Mouse (Mus musculus) lung, postnatal 0 days (tissue): ENCODE measurements around the gene Arid4b. TPM values are rescaled to one million over a fixed set of nuclear protein-coding genes. Genes with fewer than 3 reads are reported as not detected.
"Not testable (repeated sequence)": the region's sequence is repeated elsewhere in the genome, so short reads cannot be mapped to it uniquely, and the experiment has no call there.

Experiments used
- ATAC-seq: fragments of 200-750 bp; cut with Nextera tagmentation; 2 replicates; pipeline ENCODE4 v1.8.0; 2017; ENCODE audit warnings: moderate library complexity
- DNase-seq: peaks from one replicate; pipeline ENCODE4 v3.0.0-alpha.2; 2016; ENCODE audit warnings: low spot score
- H3K27ac ChIP-seq: fragments of 300-500 bp; sonication (generic); 2 replicates; pipeline ENCODE4 v1.5.1; 2014; ENCODE audit warnings: antibody characterized with exemption, mild to moderate bottlenecking, low read length, mixed read lengths
- H3K27me3 ChIP-seq: fragments of 300-500 bp; sonication (generic); replicated peaks from 2 replicates; pipeline ENCODE4 v1.6.1; 2014; ENCODE audit warnings: low read length, mixed read lengths; ENCODE audit not compliant: insufficient read depth
- H3K36me3 ChIP-seq: fragments of 300-500 bp; sonication (generic); 2 replicates; pipeline ENCODE4 v1.6.1; 2014; ENCODE audit warnings: low read length, mixed read lengths; ENCODE audit not compliant: insufficient read depth
- H3K4me1 ChIP-seq: fragments of 300-500 bp; sonication (generic); 2 replicates; pipeline ENCODE4 v1.6.1; 2014; ENCODE audit warnings: antibody characterized with exemption, low read depth, low read length, mixed read lengths; ENCODE audit not compliant: insufficient read depth
- H3K4me2 ChIP-seq: fragments of 300-500 bp; sonication (generic); replicated peaks from 2 replicates; pipeline ENCODE4 v1.6.1; 2014; ENCODE audit warnings: low read depth, mild to moderate bottlenecking, low read length, moderate library complexity, mixed read lengths
- H3K4me3 ChIP-seq: fragments of 300-500 bp; sonication (generic); 2 replicates; pipeline ENCODE4 v1.5.1; 2014; ENCODE audit warnings: low read depth, low read length
- H3K9ac ChIP-seq: fragments of 300-500 bp; sonication (generic); replicated peaks from 2 replicates; pipeline ENCODE4 v1.6.1; 2014; ENCODE audit warnings: low read depth, mild to moderate bottlenecking
- H3K9me3 ChIP-seq: fragments of 300-500 bp; sonication (generic); 2 replicates; pipeline ENCODE4 v1.6.1; 2016; ENCODE audit warnings: low read length, mixed read lengths
- CTCF ChIP-seq: IDR thresholded peaks from 2 replicates; pipeline ENCODE4 v1.5.1; 2016; ENCODE audit warnings: antibody characterized with exemption, mild to moderate bottlenecking
- EP300 ChIP-seq: IDR thresholded peaks from 2 replicates; pipeline ENCODE4 v1.6.1; 2016; ENCODE audit warnings: antibody characterized with exemption, mild to moderate bottlenecking, control low read depth
- WGBS: fragments of 180-500 bp; shearing (Covaris S2); extraction: QIAGEN DNeasy Blood & Tissue Kit; methylation state at CpG from one replicate; pipeline ENCODE4 v1.1.7; 2014; 5-methylcytosine and 5-hydroxymethylcytosine counted together
- polyA plus RNA-seq: library from polyadenylated mRNA; unstranded; fragments of >200 nt; fragmentation: Nextera tagmentation; extraction: Ambion mirVana; gene quantifications from 2 replicates; pipeline ENCODE4 v1.2.1, GENCODE M21; 2015

Arid4b gene
- polyA plus RNA-seq, 1 experiment from 2014 or later, result 60.3 TPM

- Histone ChIP-seq H3K27ac (no peak overlapping the region), H3K27me3 (no peaks in the 10 kb centered on the region), H3K36me3 (peaks cover 5% of the 10 kb centered on the region; the same call in 1 of the 2 replicates), H3K4me2 (no peak overlapping the region), H3K4me3 (no peak overlapping the region), H3K4me1 (no peaks in the 10 kb centered on the region), H3K9me3 (no peaks in the 10 kb centered on the region), H3K9ac (no peak overlapping the region)
- peak; percentile 54 for ATAC-seq
- no peak for DNase-seq
- no peak for TF ChIP-seq CTCF
- no peak for TF ChIP-seq EP300
- 87% methylated on average over 6 of the region's 6 CpGs for WGBS
These were observed 37.5 kb upstream of the Arid4b start for GRCm38 (mm10) chr13:14025554-14025953.

GRCm38 (mm10) chr13:14026154-14026820, 36.7 kb upstream of the Arid4b start:
- H3K27ac ChIP-seq, result no peak overlapping the region
- no peak overlapping the region for H3K4me2 ChIP-seq
- no peaks in the 10 kb centered on the region for H3K27me3 ChIP-seq
- no peak overlapping the region for H3K4me3 ChIP-seq
- H3K9ac ChIP-seq, result no peak overlapping the region
- H3K36me3 ChIP-seq, result peaks cover 5% of the 10 kb centered on the region; the same call in 1 of the 2 replicates
- 95% methylated on average over 6 of the region's 6 CpGs for WGBS
- DNase-seq (no peak), ATAC-seq (no peak)
- H3K4me1 ChIP-seq, result no peaks in the 10 kb centered on the region
- TF ChIP-seq EP300, result no peak
- TF ChIP-seq CTCF, result no peak
- no peaks in the 10 kb centered on the region for H3K9me3 ChIP-seq

- no peak overlapping the region for H3K4me2 ChIP-seq
- H3K4me3 ChIP-seq, result no peak overlapping the region
- no peak overlapping the region for H3K27ac ChIP-seq
- DNase-seq, result no peak
- WGBS, result 82% methylated on average over 5 of the region's 5 CpGs
- H3K9me3 ChIP-seq, result no peaks in the 10 kb centered on the region
- peaks cover under 1% of the 10 kb centered on the region; the same call in 1 of the 2 replicates for H3K36me3 ChIP-seq
- TF ChIP-seq EP300 (no peak), CTCF (no peak)
- H3K27me3 ChIP-seq, result no peaks in the 10 kb centered on the region
- peaks cover 4% of the 10 kb centered on the region; the same call in 1 of the 2 replicates for H3K4me1 ChIP-seq
- ATAC-seq, result no peak
- H3K9ac ChIP-seq, result no peak overlapping the region
These were observed 29.5 kb upstream of the Arid4b start for GRCm38 (mm10) chr13:14033309-14034072.

GRCm38 (mm10) chr13:14034073-14034348, 29.0 kb upstream of the Arid4b start:
- Histone ChIP-seq H3K27ac (no peak overlapping the region; the same call in 1 of the 2 replicates), H3K4me3 (no peak overlapping the region), H3K9ac (no peak overlapping the region), H3K27me3 (no peaks in the 10 kb centered on the region), H3K4me2 (no peak overlapping the region), H3K4me1 (peaks cover 10% of the 10 kb centered on the region; the same call in 1 of the 2 replicates), H3K36me3 (no peaks in the 10 kb centered on the region), H3K9me3 (no peaks in the 10 kb centered on the region)
- TF ChIP-seq CTCF (no peak), EP300 (no peak)
- ATAC-seq, result 0 out of 2 replicates have a peak, but pooled peaks have one; percentile 11
- no peak for DNase-seq

- H3K9me3 ChIP-seq, ATAC-seq, H3K4me3 ChIP-seq, H3K4me2 ChIP-seq, H3K9ac ChIP-seq, DNase-seq, H3K27me3 ChIP-seq, H3K27ac ChIP-seq, H3K36me3 ChIP-seq: not testable (repeated sequence)
- WGBS, result 93% methylated on average over 3 of the region's 3 CpGs
- peaks cover 14% of the 10 kb centered on the region for H3K4me1 ChIP-seq
- TF ChIP-seq CTCF, result peak; percentile 2; the same call in 1 of the 2 replicates
These were observed 27.7 kb upstream of the Arid4b start for GRCm38 (mm10) chr13:14035352-14035751.

GRCm38 (mm10) chr13:14035875-14036630, 27.0 kb upstream of the Arid4b start:
- no peaks in the 10 kb centered on the region for H3K9me3 ChIP-seq
- no peak overlapping the region for H3K4me3 ChIP-seq
- 91% methylated on average over 11 of the region's 11 CpGs for WGBS
- H3K9ac ChIP-seq, result no peak overlapping the region
- TF ChIP-seq CTCF (no peak), EP300 (no peak)
- no peak overlapping the region for H3K27ac ChIP-seq
- H3K27me3 ChIP-seq, result no peaks in the 10 kb centered on the region
- H3K36me3 ChIP-seq, result no peaks in the 10 kb centered on the region
- ATAC-seq (no peak), DNase-seq (no peak)
- peaks cover 15% of the 10 kb centered on the region for H3K4me1 ChIP-seq
- H3K4me2 ChIP-seq, result no peak overlapping the region
